Mouse (Mus musculus) liver, embryonic 15.5 days (tissue): Measurements from ENCODE around the gene Abca4. TPM values are rescaled to one million over a fixed set of nuclear protein-coding genes. Genes with fewer than 3 reads are reported as not detected.
A peak's percentile ranks its signal among the peaks of the same experiment; 100 is the strongest.

ENCODE experiments used
- ATAC-seq: fragments of 200-750 bp; cut with Nextera tagmentation; 2 replicates; pipeline ENCODE4 v1.8.0; 2017; ENCODE audit warnings: moderate number of reproducible peaks, mild to moderate bottlenecking, moderate library complexity; ENCODE audit not compliant: insufficient read depth
- H3K27ac ChIP-seq: fragments of 300-500 bp; sonication (generic); replicated peaks from 2 replicates; pipeline ENCODE4 v1.5.1; 2015; ENCODE audit warnings: mild to moderate bottlenecking, inconsistent platforms
- H3K27me3 ChIP-seq: fragments of 300-500 bp; sonication (generic); 2 replicates; pipeline ENCODE4 v1.6.1; 2015; ENCODE audit warnings: mild to moderate bottlenecking, inconsistent platforms
- H3K36me3 ChIP-seq: fragments of 300-500 bp; sonication (generic); replicated peaks from 2 replicates; pipeline ENCODE4 v1.6.1; 2015; ENCODE audit warnings: moderate library complexity, mild to moderate bottlenecking, inconsistent platforms
- H3K4me1 ChIP-seq: fragments of 300-500 bp; sonication (generic); replicated peaks from 2 replicates; pipeline ENCODE4 v1.6.1; 2015; ENCODE audit warnings: inconsistent platforms
- H3K4me2 ChIP-seq: fragments of 300-500 bp; sonication (generic); 2 replicates; pipeline ENCODE4 v1.6.1; 2015; ENCODE audit warnings: moderate library complexity, mild to moderate bottlenecking, inconsistent platforms
- H3K4me3 ChIP-seq: fragments of 300-500 bp; sonication (generic); replicated peaks from 2 replicates; pipeline ENCODE4 v1.5.1; 2015; ENCODE audit warnings: mild to moderate bottlenecking, inconsistent platforms
- H3K9ac ChIP-seq: fragments of 300-500 bp; sonication (generic); 2 replicates; pipeline ENCODE4 v1.6.1; 2015; ENCODE audit warnings: moderate library complexity, mild to moderate bottlenecking, inconsistent platforms
- H3K9me3 ChIP-seq: fragments of 300-500 bp; sonication (generic); replicated peaks from 2 replicates; pipeline ENCODE4 v1.6.1; 2016; ENCODE audit warnings: inconsistent platforms
- WGBS: fragments of 180-500 bp; shearing (Covaris S2); methylation state at CpG from one replicate; pipeline ENCODE4 v1.1.7; 2015; ENCODE audit warnings: mixed read lengths; ENCODE audit not compliant: insufficient replicate concordance; 5-methylcytosine and 5-hydroxymethylcytosine counted together
- polyA plus RNA-seq: library from polyadenylated mRNA; unstranded; fragments of >200 nt; fragmentation: Nextera tagmentation; extraction: Ambion mirVana; gene quantifications from 2 replicates; pipeline ENCODE4 v1.2.1, GENCODE M21; 2015

Abca4 gene
- polyA plus RNA-seq, 1 experiment from 2014 or later = 0.26 TPM

- no peak overlapping the region for H3K4me2 ChIP-seq
- H3K27ac ChIP-seq = no peak overlapping the region
- no peaks in the 10 kb centered on the region for H3K36me3 ChIP-seq
- no peak overlapping the region for H3K4me3 ChIP-seq
- H3K27me3 ChIP-seq = no peaks in the 10 kb centered on the region
- WGBS = 9% methylated on average over 5 of the region's 5 CpGs
- no peaks in the 10 kb centered on the region for H3K9me3 ChIP-seq
- peaks cover 7% of the 10 kb centered on the region for H3K4me1 ChIP-seq
- ATAC-seq = no peak
- no peak overlapping the region for H3K9ac ChIP-seq
These were observed 158.1 kb downstream of the Abca4 start for GRCm38 (mm10) chr3:122202307-122202732.

- Histone ChIP-seq H3K36me3 (no peaks in the 10 kb centered on the region), H3K27ac (no peak overlapping the region), H3K9ac (no peak overlapping the region), H3K4me3 (no peak overlapping the region), H3K4me2 (no peak overlapping the region), H3K9me3 (no peaks in the 10 kb centered on the region), H3K27me3 (no peaks in the 10 kb centered on the region), H3K4me1 (peaks cover 14% of the 10 kb centered on the region)
- ATAC-seq = no peak
- WGBS = 58% methylated on average over 9 of the region's 9 CpGs
These were observed 159.6 kb downstream of the Abca4 start for GRCm38 (mm10) chr3:122203675-122204329.

- no peaks in the 10 kb centered on the region for H3K27me3 ChIP-seq
- H3K4me1 ChIP-seq = peaks cover 7% of the 10 kb centered on the region
- WGBS = 75% methylated on average over 6 of the region's 6 CpGs
- no peak overlapping the region for H3K4me2 ChIP-seq
- no peak for ATAC-seq
- H3K4me3 ChIP-seq = no peak overlapping the region
- no peaks in the 10 kb centered on the region for H3K9me3 ChIP-seq
- peak overlapping the region; percentile 26; the same call in 1 of the 2 replicates for H3K27ac ChIP-seq
- H3K36me3 ChIP-seq = no peaks in the 10 kb centered on the region
- H3K9ac ChIP-seq = no peak overlapping the region
These were observed 161.5 kb downstream of the Abca4 start for GRCm38 (mm10) chr3:122205753-122206152.

DNA sequence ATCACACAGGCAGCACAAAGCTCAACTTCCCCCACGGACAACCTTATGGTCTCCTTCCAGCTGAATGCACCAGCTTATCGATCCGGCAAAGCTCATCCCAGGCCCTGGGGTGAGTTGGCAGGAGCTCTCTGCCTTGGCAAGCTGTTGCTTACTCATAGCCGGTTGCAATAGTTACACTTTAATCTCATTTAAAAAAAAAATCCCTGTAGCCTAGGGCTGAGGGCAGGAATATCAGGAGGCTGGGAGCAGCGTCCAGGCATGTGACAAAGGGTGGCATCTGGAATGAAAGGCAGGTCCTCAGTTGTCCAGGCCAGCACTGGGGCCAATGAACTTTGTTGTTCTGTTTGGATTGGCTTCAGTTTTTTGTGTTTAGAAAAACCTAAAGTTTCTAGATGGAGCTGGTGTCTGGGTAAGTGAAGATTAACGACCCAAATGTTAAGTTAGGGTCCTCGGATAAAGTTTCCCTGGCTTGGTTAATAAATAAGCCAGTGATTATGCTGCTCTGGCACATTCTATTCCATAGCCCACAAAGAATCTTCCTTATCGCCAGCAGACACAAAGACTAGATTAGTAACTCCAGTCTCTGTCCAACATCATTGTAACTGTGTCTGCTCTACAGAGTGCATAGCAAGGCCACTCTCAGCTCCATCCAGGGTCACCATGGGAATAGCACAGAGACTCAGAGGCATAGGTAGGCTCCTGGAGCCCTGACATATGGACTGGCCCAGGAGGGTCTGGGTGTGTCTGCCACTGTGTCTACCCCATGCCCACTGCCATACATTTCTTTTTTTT, 162.2 kb downstream of the Abca4 start:
- Histone ChIP-seq H3K27me3 (no peaks in the 10 kb centered on the region), H3K4me2 (0 out of 2 replicates have a peak overlapping the region, but pooled peaks have one; percentile 10), H3K27ac (peak overlapping the region; percentile 62), H3K9me3 (no peaks in the 10 kb centered on the region), H3K36me3 (no peaks in the 10 kb centered on the region), H3K4me1 (peaks cover 7% of the 10 kb centered on the region), H3K9ac (no peak overlapping the region), H3K4me3 (no peak overlapping the region)
- peak; percentile 69 for ATAC-seq
- 51% methylated on average over 8 of the region's 8 CpGs for WGBS

DNA sequence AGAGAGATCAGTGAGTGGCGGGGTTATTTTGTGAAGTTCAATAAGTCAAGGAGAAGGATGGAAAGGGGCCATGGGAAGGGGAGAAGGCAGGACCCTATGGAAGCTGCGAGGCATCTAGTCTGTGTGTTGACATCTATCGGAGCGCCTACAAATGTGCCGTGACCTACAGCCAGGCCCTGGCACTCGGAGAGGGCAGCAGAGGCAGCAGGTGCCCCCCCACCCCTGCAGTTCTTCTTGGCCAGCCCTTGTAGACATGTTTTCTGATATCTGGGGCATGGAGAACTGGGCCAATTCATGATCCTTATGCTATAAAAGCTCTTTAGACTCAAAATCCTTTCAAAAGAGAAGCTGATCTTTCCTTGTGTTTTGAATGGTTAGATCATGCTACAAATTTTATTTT, 163.5 kb downstream of the Abca4 start:
- H3K27ac ChIP-seq = no peak overlapping the region

DNA sequence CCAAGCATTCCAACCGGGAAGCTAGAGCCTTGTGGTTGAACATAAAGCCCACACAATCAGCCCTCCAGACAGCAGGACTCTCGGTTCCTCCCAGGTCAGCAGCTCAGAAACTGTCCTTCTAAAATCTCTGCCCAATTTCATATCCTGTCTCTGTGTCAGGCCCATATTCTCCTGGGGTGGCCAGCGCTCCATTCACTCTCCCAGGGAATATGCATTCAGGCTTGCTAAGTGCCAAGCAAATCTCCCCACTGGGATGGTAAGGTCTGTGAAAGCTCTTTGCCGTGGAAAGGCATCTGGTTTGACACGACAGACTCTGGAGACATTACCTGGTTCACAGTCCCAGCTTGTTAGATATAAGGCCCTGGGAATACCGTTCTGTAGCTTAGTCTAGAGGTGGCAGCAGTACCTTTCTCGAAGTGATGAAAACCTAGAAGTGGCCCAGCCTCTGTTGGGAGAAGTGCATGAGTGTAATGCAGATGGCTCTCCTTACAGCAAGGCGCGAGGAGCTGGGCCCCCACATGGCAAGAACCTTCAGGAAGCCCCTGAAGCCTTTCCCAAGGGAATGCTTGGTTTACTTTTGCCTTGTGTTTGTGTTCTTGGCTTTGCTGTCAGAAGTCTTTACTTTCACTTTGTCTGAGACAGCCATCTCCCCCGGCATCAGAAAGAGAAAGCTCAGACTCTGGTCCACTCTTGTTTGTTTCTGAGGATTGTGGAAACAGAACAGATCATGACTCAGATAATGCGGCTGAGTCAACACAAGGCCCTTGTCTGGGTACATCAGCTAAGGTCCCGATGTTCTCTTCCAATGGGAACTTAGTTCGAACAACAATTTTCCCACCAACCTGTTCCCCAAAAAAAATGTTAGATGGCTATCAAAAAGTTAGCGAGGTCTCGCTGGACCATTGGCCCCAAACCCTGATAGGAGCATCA, 164.3 kb downstream of the Abca4 start:
- no peak overlapping the region for H3K9ac ChIP-seq
- peak overlapping the region; percentile 4; the same call in 1 of the 2 replicates for H3K4me2 ChIP-seq
- no peaks in the 10 kb centered on the region for H3K36me3 ChIP-seq
- H3K27me3 ChIP-seq = no peaks in the 10 kb centered on the region
- H3K4me3 ChIP-seq = no peak overlapping the region
- WGBS = 52% methylated on average over 15 of the region's 15 CpGs
- peaks cover 7% of the 10 kb centered on the region for H3K4me1 ChIP-seq
- no peaks in the 10 kb centered on the region for H3K9me3 ChIP-seq
- no peak for ATAC-seq
- H3K27ac ChIP-seq = peak overlapping the region; percentile 60

More for the DNA sequence above, 163.5 kb downstream of the Abca4 start:
- Histone ChIP-seq H3K36me3 (no peaks in the 10 kb centered on the region), H3K4me2 (no peak overlapping the region), H3K27me3 (no peaks in the 10 kb centered on the region), H3K4me1 (peaks cover 7% of the 10 kb centered on the region), H3K4me3 (no peak overlapping the region), H3K9me3 (no peaks in the 10 kb centered on the region), H3K9ac (no peak overlapping the region)
- ATAC-seq = no peak
- 73% methylated on average over 6 of the region's 6 CpGs for WGBS

DNA sequence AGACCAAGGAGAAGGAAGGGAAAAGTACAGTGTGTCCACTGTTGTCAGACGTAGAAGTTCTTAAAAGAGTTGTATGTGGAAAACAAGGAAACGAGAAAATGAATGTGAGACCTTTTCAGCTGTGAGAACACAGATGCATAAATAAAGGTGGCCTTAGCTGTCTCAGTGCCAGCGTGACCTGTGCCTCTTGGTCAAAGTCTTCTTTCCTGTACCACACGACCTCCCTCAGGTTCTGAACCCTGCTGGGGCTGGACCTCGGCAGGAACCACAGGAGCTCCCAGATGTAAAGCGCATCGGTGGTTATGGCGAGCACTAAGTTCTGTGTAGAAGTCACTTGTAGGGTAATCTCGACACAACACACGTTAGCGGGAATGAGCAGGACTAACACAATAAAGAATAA, 165.3 kb downstream of the Abca4 start:
- Histone ChIP-seq H3K27me3 (no peaks in the 10 kb centered on the region), H3K27ac (0 out of 2 replicates have a peak overlapping the region, but pooled peaks have one; percentile 12), H3K4me1 (peaks cover 7% of the 10 kb centered on the region), H3K4me3 (no peak overlapping the region), H3K4me2 (no peak overlapping the region), H3K9ac (no peak overlapping the region), H3K9me3 (no peaks in the 10 kb centered on the region), H3K36me3 (no peaks in the 10 kb centered on the region)
- ATAC-seq = no peak
- WGBS = 63% methylated on average over 11 of the region's 11 CpGs

- no peaks in the 10 kb centered on the region for H3K9me3 ChIP-seq
- H3K4me2 ChIP-seq = no peak overlapping the region
- no peak overlapping the region for H3K27ac ChIP-seq
- no peaks in the 10 kb centered on the region for H3K27me3 ChIP-seq
- WGBS = 61% methylated on average over 5 of the region's 5 CpGs
- no peak for ATAC-seq
- no peak overlapping the region for H3K9ac ChIP-seq
- H3K4me3 ChIP-seq = no peak overlapping the region
- no peaks in the 10 kb centered on the region for H3K36me3 ChIP-seq
- H3K4me1 ChIP-seq = peaks cover 7% of the 10 kb centered on the region
These were observed 166.2 kb downstream of the Abca4 start for GRCm38 (mm10) chr3:122210434-122210833.

DNA sequence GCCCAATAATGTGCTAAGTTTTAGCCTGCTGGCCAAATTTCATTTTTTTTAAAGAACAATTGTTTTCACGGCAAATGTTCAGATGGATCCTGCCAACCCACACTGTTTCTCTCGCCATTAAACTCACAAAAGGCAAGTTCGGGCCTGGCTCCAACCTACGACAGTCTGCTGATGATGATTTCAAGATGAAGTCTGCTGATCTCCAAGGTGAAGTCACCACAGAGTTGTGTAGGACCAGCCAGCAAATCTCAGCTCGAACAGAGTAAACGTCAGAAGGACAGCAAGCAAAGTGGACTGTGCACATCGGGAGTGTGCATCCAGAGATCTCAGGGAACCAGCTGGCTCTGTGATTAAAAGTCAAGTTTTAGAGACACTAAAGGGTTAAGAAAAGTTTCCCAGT, 166.6 kb downstream of the Abca4 start:
- no peak overlapping the region for H3K9ac ChIP-seq
- WGBS = 72% methylated on average over 7 of the region's 7 CpGs
- no peak overlapping the region for H3K4me3 ChIP-seq
- no peak overlapping the region for H3K4me2 ChIP-seq
- H3K27me3 ChIP-seq = no peaks in the 10 kb centered on the region
- no peak for ATAC-seq
- no peaks in the 10 kb centered on the region for H3K9me3 ChIP-seq
- H3K36me3 ChIP-seq = no peaks in the 10 kb centered on the region
- H3K4me1 ChIP-seq = peaks cover 7% of the 10 kb centered on the region
- H3K27ac ChIP-seq = no peak overlapping the region

- WGBS = 59% methylated on average over 13 of the region's 13 CpGs
- Histone ChIP-seq H3K9me3 (no peaks in the 10 kb centered on the region), H3K4me3 (no peak overlapping the region), H3K27me3 (no peaks in the 10 kb centered on the region), H3K4me2 (no peak overlapping the region), H3K36me3 (no peaks in the 10 kb centered on the region), H3K4me1 (peaks cover 7% of the 10 kb centered on the region), H3K27ac (no peak overlapping the region), H3K9ac (no peak overlapping the region)
- no peak for ATAC-seq
These were observed 167.3 kb downstream of the Abca4 start for GRCm38 (mm10) chr3:122211446-122212125.
